Mouse (Mus musculus) lung, embryonic 14.5 days (tissue): ENCODE data around the gene Pik3r2. TPM values are rescaled to one million over a fixed set of nuclear protein-coding genes. Genes with fewer than 3 reads are reported as not detected.

Experiments used
- ATAC-seq: fragments of 200-750 bp; cut with Nextera tagmentation; 2 replicates; pipeline ENCODE4 v1.8.0; 2017; ENCODE audit warnings: mild to moderate bottlenecking, moderate TSS enrichment, moderate library complexity; ENCODE audit not compliant: insufficient read depth
- DNase-seq: peaks from one replicate; pipeline ENCODE4 v3.0.0-alpha.2; 2015
- H3K27ac ChIP-seq: fragments of 300-500 bp; sonication (generic); 2 replicates; pipeline ENCODE4 v1.5.1; 2014; ENCODE audit warnings: low read depth, mild to moderate bottlenecking, moderate library complexity
- H3K27me3 ChIP-seq: fragments of 300-500 bp; sonication (generic); 2 replicates; pipeline ENCODE4 v1.6.1; 2014; ENCODE audit warnings: low read length, control low read depth; ENCODE audit not compliant: insufficient read depth
- H3K36me3 ChIP-seq: fragments of 300-500 bp; sonication (generic); 2 replicates; pipeline ENCODE4 v1.6.1; 2014; ENCODE audit warnings: control low read depth; ENCODE audit not compliant: insufficient read depth
- H3K4me1 ChIP-seq: fragments of 300-500 bp; sonication (generic); 2 replicates; pipeline ENCODE4 v1.6.1; 2014; ENCODE audit warnings: antibody characterized with exemption, control low read depth; ENCODE audit not compliant: insufficient read depth
- H3K4me2 ChIP-seq: fragments of 300-500 bp; sonication (generic); 2 replicates; pipeline ENCODE4 v1.6.1; 2014; ENCODE audit warnings: mild to moderate bottlenecking
- H3K4me3 ChIP-seq: fragments of 300-500 bp; sonication (generic); 2 replicates; pipeline ENCODE4 v1.5.1; 2014; ENCODE audit warnings: low read depth, low read length
- H3K9ac ChIP-seq: fragments of 300-500 bp; sonication (generic); 2 replicates; pipeline ENCODE4 v1.6.1; 2014
- H3K9me3 ChIP-seq: fragments of 300-500 bp; sonication (generic); 2 replicates; pipeline ENCODE4 v1.6.1; 2016; ENCODE audit warnings: low read depth, low read length, control low read depth
- CTCF ChIP-seq: IDR thresholded peaks from 2 replicates; pipeline ENCODE4 v1.5.1; 2016; ENCODE audit warnings: antibody characterized with exemption, low read depth
- WGBS: fragments of 180-500 bp; shearing (Covaris S2); extraction: QIAGEN DNeasy Blood & Tissue Kit; methylation state at CpG from one replicate; pipeline ENCODE4 v1.1.7; 2014; 5-methylcytosine and 5-hydroxymethylcytosine counted together
- polyA plus RNA-seq: library from polyadenylated mRNA; unstranded; fragments of >200 nt; fragmentation: Nextera tagmentation; extraction: Ambion mirVana; gene quantifications from 2 replicates; pipeline ENCODE4 v1.2.1, GENCODE M21; 2014

The Pik3r2 gene
- polyA plus RNA-seq, 1 experiment from 2014 or later = 52.4 TPM

DNA sequence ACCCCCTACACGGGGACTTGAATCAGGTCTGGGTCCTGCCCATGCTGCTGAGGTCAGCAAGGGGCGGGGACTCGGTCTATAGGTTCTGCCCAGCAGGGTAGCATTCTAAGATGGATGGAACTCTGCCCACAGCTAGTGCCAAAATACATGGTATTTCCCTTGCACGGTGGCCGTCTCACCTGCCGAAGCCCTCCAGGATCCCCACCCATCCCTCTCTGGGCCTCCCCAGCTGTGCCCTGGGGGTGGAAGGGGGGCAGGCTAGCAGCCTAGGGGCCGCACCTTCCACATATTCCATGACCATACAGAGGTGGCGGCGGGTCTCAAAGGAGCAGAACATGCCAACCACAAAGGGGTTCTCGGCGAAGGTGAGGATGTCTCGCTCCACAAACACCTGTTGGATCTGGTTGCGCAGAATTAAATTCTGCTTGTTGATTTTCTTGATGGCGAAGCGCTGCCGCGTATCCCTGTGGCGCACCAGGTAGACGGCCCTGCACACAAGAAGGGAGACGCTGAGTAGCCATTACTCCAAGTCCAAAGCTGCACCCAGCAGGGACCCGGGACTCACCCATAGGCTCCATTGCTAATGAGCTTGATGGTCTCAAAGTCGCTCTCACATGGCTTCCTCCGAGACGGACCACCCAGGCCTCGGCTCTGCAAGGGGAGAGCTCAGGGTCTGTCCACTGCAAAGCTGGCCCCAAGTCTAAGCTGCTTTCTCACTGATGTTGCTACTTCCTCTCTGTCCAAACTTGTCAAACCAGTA lies 10.0 kb upstream of the Pik3r2 start:
- TF ChIP-seq CTCF = no peak
- Histone ChIP-seq H3K36me3 (peaks cover 68% of the 10 kb centered on the region), H3K4me3 (no peak overlapping the region), H3K9ac (no peak overlapping the region), H3K27ac (no peak overlapping the region), H3K27me3 (no peaks in the 10 kb centered on the region), H3K4me1 (0 out of 2 replicates have a peak, but pooled peaks cover 4% of the 10 kb centered on the region), H3K9me3 (no peaks in the 10 kb centered on the region), H3K4me2 (no peak overlapping the region)
- WGBS = 87% methylated on average over 25 of the region's 25 CpGs
- DNase-seq = no peak
- no peak for ATAC-seq

GRCm38 (mm10) chr8:70780093-70780492 lies 3.6 kb upstream of the Pik3r2 start:
- peaks cover 64% of the 10 kb centered on the region for H3K36me3 ChIP-seq
- 69% methylated on average over 11 of the region's 11 CpGs for WGBS

DNA sequence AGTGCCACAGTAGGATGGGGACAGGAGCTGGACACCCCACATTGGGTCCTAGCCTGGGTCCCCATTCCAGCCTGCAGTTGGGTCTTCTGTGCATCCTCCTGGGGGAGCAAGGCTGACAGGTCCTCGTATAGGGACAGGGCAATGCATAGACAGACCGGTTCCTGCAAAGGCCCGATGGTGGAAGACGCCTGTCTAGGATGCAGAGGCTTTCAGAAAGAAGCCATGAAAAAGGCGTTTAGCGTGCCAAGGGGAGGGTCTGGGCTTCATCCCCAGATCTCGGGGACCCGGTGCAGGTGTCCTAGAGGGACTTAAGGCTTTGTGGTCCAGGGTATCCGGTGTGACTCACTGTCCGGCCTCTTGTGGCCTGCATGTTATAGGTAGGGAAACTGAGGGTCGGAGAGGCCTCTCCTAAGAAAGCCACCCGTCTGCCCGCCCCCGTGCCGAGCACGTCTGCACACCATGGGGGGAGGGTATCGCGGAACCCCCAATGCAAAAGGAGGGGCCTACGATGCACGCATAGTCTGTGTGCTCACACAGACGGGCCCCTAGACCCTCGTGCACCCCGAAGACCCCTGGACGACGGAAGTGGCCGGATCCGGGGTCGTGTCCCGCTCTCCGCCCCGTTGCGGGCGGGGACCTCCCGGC lies 540 bp downstream of the Pik3r2 start:
- Histone ChIP-seq H3K27me3 (no peaks in the 10 kb centered on the region), H3K4me1 (peaks cover 17% of the 10 kb centered on the region), H3K9me3 (no peaks in the 10 kb centered on the region), H3K4me2 (peak overlapping the region; percentile 89), H3K4me3 (peak overlapping the region; percentile 90), H3K27ac (peak overlapping the region; percentile 99; the same call in 1 of the 2 replicates), H3K9ac (peak overlapping the region; percentile 93), H3K36me3 (peaks cover 67% of the 10 kb centered on the region)
- DNase-seq (peak; percentile 34), ATAC-seq (peak; percentile 15; the same call in 1 of the 2 replicates)
- 5% methylated on average over 24 of the region's 34 CpGs for WGBS
- TF ChIP-seq CTCF = no peak

More at GRCm38 (mm10) chr8:70780093-70780492, 3.6 kb upstream of the Pik3r2 start:
- Histone ChIP-seq H3K9me3 (no peaks in the 10 kb centered on the region), H3K4me3 (no peak overlapping the region), H3K27ac (no peak overlapping the region), H3K27me3 (no peaks in the 10 kb centered on the region), H3K4me2 (no peak overlapping the region), H3K4me1 (peaks cover 13% of the 10 kb centered on the region), H3K9ac (no peak overlapping the region)
- no peak for ATAC-seq
- DNase-seq = no peak
- no peak for TF ChIP-seq CTCF

DNA sequence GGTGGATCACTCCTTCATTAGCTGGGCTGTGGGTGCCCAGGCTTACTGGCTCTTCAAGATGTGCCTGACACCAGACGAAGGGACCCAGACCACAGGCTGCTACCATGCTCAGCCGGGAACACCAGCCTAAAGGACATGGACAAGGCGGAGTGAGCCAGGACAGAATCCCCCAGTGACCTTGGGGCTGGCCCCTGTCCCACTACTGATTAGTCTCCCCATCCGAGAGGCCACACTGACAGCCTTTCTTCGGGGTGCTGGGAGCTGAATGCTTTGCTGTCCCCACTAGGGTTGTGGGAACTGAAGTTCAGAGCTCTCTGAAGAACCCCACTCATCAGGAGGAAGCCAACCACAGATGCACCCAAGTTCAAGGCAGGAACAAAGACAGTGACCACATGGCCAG lies 1.3 kb downstream of the Pik3r2 start:
- H3K4me2 ChIP-seq = peak overlapping the region; percentile 89
- H3K4me3 ChIP-seq = peak overlapping the region; percentile 90
- H3K4me1 ChIP-seq = peaks cover 17% of the 10 kb centered on the region
- no peaks in the 10 kb centered on the region for H3K27me3 ChIP-seq
- H3K9me3 ChIP-seq = no peaks in the 10 kb centered on the region
- no peak for ATAC-seq
- no peak for TF ChIP-seq CTCF
- no peak overlapping the region for H3K27ac ChIP-seq
- H3K36me3 ChIP-seq = peaks cover 67% of the 10 kb centered on the region
- H3K9ac ChIP-seq = peak overlapping the region; percentile 93
- WGBS = 81% methylated on average over 5 of the region's 5 CpGs
- DNase-seq = no peak

- 93% methylated on average over 18 of the region's 18 CpGs for WGBS
Observed at GRCm38 (mm10) chr8:70774740-70775139, 1.8 kb downstream of the Pik3r2 start.

GRCm38 (mm10) chr8:70773833-70774232 lies 2.7 kb downstream of the Pik3r2 start:
- DNase-seq = peak; percentile 88
- TF ChIP-seq CTCF = no peak
- H3K4me1 ChIP-seq = peaks cover 17% of the 10 kb centered on the region
- peak overlapping the region; percentile 37 for H3K4me2 ChIP-seq
- H3K27ac ChIP-seq = peak overlapping the region; percentile 72
- H3K4me3 ChIP-seq = no peak overlapping the region
- no peaks in the 10 kb centered on the region for H3K27me3 ChIP-seq
- H3K9ac ChIP-seq = peak overlapping the region; percentile 42
- peaks cover 67% of the 10 kb centered on the region for H3K36me3 ChIP-seq
- no peaks in the 10 kb centered on the region for H3K9me3 ChIP-seq
- peak; percentile 20 for ATAC-seq
- 42% methylated on average over 9 of the region's 9 CpGs for WGBS

More at GRCm38 (mm10) chr8:70774740-70775139, 1.8 kb downstream of the Pik3r2 start:
- TF ChIP-seq CTCF = no peak
- no peak for ATAC-seq
- H3K9me3 ChIP-seq = no peaks in the 10 kb centered on the region
- DNase-seq = no peak
- H3K9ac ChIP-seq = no peak overlapping the region
- H3K4me2 ChIP-seq = peak overlapping the region; percentile 4; the same call in 1 of the 2 replicates
- H3K4me3 ChIP-seq = 0 out of 2 replicates have a peak overlapping the region, but pooled peaks have one; percentile 2
- H3K36me3 ChIP-seq = peaks cover 67% of the 10 kb centered on the region
- H3K4me1 ChIP-seq = peaks cover 17% of the 10 kb centered on the region
- H3K27me3 ChIP-seq = no peaks in the 10 kb centered on the region
- H3K27ac ChIP-seq = peak overlapping the region; percentile 72; the same call in 1 of the 2 replicates

DNA sequence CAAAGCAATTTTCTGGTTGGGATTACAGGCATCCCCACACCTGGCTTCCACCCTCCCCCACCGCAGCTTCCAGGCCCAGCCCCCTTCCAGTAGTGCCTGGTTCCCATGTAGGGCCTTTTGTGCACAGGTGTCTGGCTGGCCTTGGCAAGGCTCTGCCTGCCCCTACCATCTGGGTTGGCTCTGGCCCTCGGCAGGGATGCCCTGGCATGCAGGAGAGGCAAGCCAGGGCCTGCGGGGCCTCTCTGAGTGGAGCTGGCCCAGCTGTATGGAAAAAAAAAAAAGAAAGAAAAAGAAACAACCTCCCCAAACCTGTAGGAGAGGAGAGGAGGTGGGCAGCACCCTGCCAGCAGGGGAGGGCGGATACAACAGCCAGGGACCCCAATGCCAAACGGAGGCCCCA lies 3.1 kb downstream of the Pik3r2 start:
- no peak overlapping the region for H3K4me3 ChIP-seq
- H3K27ac ChIP-seq = peak overlapping the region; percentile 54
- peaks cover 68% of the 10 kb centered on the region for H3K36me3 ChIP-seq
- 77% methylated on average over 5 of the region's 5 CpGs for WGBS
- H3K4me1 ChIP-seq = peaks cover 17% of the 10 kb centered on the region
- no peak for DNase-seq
- no peak for TF ChIP-seq CTCF
- peak overlapping the region; percentile 42 for H3K9ac ChIP-seq
- H3K27me3 ChIP-seq = no peaks in the 10 kb centered on the region
- no peak for ATAC-seq
- peak overlapping the region; percentile 37 for H3K4me2 ChIP-seq
- no peaks in the 10 kb centered on the region for H3K9me3 ChIP-seq
